Mouse (Mus musculus) spleen, adult 18-20 months (tissue): ENCODE results near the gene Cfap221.

Experiments used
- DNase-seq, 2 experiments: peaks; one replicate each; pipeline ENCODE4 v3.0.0; 2022; ENCODE audit warnings: mixed read lengths in 2 of 2

The Cfap221 gene

GRCm38 (mm10) chr1:119996798-119997581 lies at the start of gene Cfap221:
Cfap221 (minus strand) TSS chr1:119997234.
- peak in 1 of 2 experiments; percentile 5 for DNase-seq

DNA sequence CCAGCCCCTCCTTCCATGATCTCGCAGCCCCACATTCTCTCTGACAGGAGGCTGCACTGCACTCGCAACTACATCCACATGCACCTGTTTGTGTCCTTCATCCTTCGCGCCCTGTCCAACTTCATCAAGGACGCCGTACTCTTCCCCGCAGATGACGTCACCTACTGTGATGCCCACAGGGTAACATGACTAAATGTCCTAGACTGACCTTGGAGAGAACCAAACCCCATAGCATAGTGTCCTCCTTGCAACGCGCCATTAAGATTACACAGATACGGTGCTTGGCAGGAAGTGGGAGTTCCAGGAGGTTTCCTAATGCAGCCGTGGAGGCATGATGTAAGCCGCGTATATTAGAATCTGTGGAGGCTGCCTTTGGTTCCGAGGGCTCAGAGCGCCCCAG lies 47.5 kb upstream of the Cfap221 start:
- no peak for DNase-seq

- DNase-seq = no peak
Measured at GRCm38 (mm10) chr1:120042421-120042820, 45.4 kb upstream of the Cfap221 start.

- no peak for DNase-seq
Measured at GRCm38 (mm10) chr1:120038594-120038993, 41.6 kb upstream of the Cfap221 start.

DNA sequence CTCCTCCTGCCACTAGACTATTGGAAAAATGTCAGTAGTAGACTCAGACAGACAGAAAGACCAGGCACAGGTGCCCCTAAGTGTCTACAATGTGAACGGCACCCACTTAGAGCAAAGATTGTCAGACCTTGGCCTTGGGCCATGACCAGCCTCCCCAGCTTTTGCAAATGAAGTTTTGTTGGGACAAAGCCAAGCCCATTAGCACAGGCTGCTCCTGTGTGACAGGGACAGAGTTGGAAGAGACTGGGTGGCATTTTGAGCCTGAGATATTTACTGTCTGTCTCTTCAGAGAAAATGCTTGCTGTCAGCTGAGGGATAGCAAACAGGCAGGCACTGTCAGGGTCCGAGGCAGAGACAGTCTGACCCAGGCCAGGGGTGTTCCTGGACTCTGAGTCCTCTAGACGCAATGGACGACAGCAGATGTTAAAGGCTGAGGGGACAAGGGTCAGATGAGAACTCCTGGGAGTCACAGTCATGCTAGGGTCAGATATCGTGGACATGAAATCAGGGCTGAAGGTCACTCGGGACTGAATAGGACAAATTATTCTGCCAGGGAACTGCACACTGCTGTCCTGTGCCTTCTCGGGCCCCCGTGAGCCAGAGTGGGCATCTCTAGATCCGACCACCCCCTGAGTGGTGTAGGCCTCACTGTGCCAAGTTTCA lies 40.1 kb upstream of the Cfap221 start:
- no peak for DNase-seq

- no peak for DNase-seq
Measured at GRCm38 (mm10) chr1:120035456-120036034, 38.5 kb upstream of the Cfap221 start.

DNA sequence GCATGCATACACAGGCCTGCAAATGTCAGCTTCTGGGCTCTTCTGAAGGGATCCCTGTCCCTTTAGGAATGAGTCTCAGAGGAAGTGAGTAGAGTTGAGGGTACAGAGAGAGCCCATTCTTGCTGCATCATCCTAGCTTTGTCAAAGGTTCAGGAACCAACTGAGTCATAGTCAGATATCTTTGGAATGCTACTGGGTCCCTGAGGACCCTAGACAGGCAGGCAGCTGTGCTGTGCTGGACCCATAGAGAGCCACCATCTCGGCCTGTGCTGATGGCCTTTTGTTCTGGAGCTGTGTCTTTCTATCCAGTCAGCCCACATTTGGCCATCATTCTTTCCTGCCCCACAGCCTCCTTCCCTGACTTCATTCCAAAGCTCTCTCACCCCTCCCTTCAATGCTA lies 37.8 kb upstream of the Cfap221 start:
- no peak for DNase-seq

DNA sequence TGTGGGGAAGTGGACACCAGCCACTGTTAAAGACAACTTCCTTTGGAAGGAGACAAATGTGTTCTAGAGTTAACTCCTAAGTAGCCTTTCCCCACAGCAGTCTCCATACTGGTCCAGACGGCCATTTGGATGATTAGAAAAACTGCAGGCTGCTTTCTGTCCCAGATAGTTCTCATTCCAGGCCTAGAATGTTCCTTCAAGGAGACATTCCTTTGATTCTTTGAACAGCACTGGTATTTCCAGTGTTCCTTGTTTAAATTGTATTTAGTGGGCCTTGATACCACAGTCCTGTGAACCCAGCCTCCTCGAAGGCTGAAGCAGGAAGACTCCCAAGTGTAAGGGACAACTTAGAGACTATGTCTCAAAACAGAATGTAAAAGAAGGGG lies 36.4 kb upstream of the Cfap221 start:
- no peak for DNase-seq

DNA sequence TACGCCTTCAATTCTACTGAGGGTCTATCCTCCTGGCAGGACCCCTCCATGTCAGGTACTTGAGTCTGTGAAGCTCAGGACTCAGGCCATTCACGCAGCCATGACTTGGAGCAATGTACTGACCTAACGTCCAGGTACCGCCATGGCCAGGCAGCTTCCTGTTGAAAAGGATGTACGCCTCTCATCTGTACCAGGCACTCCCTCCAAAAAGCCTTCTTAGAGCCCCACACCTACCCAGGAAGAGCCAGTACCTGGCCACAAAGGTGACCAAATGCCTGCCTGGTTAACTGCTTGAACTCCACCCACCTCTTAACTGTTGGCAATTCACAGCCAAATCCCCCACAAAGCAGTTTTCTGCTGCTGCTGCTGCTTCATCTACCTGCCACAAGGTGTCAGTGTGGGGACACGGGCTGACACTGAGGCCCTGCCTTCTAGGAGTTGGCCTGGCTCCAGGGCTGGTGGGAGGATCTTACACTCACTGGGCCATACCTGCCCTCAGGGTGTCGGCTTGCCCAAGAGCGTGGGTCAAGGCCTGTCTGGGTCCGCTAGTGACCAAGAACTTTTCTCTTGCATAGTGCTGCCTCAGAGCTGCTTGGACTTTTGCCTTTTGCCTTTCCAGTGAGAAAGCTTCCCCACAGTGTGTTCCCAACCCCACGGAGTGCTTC lies 35.9 kb upstream of the Cfap221 start:
- peak; percentile 25 to 46 for DNase-seq

DNA sequence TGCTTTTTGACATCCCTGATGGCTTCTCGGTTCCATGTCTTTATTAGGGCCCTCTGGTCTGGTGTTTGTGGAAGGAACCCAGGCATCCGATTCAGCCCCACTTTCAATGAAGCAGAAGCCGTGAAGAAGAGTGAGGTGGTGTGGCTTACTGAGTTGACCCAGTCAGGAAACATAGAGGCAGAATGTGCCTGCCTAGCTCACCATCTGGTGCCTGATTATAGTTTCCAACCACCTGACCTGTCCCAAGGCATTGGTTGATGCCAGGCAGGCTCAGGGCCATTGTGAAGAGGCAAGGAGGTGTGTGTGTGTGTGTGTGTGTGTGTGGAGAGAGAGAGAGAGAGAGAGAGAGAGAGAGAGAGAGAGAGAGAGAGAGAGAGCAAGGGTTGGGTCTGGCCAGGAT lies 33.4 kb upstream of the Cfap221 start:
- DNase-seq = no peak

DNA sequence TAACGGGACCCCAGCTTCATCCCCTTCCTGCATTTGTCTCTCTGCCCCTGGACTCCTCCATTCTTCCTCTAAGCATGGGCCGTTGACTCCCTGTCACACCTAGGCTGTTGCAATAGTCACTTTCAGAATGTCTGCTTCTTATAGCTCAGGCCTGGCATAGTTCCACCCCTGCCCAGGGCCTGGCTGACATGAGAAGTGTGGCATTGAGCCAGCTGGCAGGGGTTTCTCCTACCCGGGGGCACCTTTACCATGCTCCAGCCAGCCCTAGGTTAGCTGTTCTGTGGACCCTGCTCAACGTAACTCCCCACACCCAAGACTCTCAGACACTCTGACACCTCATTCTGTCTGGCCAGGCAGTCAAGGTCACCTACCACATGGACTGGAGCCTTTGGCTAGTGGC lies 30.7 kb upstream of the Cfap221 start:
- no peak for DNase-seq

DNA sequence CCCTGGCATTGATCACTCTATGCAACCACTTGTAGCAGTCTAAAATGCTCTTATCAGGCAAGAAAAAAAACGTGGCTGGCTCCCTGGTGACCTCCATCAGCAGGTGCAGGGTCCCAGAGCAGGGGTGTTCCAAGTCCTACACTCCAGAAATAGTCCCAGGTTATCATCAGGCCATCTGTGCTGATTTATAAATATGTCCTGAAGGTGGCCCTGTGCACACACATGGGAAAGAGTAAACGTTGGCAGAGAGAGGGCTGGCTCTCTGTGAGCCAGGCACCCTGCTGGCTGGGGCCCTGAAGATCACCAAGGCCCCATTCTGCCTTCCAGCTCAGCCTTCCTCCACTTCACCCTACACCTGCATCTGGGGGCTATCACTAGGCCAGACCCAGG lies 28.0 kb upstream of the Cfap221 start:
- DNase-seq = no peak

GRCm38 (mm10) chr1:120024331-120025049 lies 27.5 kb upstream of the Cfap221 start:
- DNase-seq = no peak

DNA sequence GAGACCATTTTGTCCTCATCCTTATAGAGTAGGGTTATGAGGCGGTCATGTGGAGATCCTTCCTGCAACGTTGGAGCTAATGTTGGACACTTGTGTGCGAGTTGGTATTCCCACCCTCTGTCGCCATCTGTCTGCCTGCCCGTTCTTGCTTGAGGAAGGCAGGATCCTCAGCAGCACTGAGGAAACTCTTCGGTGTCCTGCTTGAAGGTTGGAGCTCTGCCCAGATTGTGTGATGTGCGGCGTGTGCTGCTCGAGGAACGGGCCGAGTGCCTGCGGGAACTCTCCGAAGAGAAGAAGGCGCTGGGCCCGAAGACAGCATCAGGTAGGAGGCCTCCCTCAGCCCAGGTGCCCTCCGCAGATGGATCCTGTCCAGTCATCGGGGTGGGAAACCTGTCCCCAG lies 24.9 kb upstream of the Cfap221 start:
- no peak for DNase-seq

DNA sequence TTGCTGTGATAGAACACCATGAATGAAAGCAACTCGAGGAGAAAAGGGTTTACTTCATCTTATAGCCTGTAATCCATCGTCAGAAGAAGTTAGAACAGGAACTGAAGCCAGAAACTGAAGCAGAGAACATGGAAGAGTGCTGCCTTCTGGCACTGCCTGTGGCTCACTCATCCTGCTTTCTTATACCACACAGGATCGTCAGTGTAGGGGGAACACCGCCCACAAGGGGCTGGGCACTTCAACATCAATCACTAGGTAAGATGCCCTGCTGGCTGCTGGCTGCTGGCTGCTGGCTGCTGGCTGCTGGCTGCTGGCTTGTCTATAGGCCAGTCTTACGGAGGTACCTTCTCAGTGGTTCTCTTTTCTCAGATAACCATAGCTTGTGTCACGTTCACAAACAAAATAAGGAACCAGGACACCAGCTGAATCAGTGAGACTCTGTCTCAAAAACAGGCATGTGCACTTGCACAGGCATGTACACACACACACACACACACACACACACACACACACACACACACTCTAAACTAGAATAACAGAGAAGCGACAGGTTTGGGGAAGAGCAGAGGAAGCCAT lies 23.4 kb upstream of the Cfap221 start:
- no peak for DNase-seq

DNA sequence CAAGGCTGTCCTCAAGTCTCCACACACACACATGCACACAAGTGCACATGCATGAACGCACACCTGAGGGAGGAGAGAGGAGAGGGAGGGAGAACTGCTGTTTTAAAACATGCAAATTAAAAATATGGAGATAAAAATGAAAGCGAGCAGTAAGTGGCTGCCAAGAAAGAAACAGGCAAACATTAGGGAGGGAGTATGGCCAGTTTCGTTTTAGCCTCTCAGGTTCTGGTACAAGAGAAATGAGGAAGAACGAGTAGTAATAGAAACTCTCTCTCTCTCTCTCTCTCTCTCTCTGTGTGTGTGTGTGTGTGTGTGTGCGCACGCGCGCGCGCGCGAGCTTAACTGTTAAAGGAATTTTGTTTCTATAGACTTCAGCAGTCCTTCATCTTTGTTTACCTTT lies 22.4 kb upstream of the Cfap221 start:
- no peak for DNase-seq

DNA sequence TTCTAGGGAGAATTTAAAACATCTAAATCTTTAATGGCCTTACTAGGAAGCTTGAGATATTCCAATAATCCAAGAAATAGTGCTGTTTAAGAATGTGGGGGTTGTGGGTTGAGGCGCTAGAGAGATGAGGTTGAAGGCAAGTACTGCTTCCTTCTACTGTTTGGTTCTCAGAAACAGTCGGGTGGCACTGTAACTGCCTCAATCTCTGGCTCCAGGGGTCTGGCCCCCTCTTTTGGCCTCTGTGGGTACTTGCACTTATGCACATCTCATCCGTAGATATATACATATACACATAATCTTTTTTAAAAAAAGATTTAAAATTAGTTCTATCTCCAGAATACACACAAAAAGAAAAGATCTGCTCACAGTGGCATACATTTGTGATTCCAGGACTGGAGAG lies 21.9 kb upstream of the Cfap221 start:
- no peak for DNase-seq

- no peak for DNase-seq
Measured at GRCm38 (mm10) chr1:120016240-120016639, 19.2 kb upstream of the Cfap221 start.

GRCm38 (mm10) chr1:120013111-120013510 lies 16.1 kb upstream of the Cfap221 start:
- DNase-seq = peak in 1 of 2 experiments; percentile 43

GRCm38 (mm10) chr1:120012638-120013037 lies 15.6 kb upstream of the Cfap221 start:
- DNase-seq = no peak

GRCm38 (mm10) chr1:120007851-120008588 lies 11.0 kb upstream of the Cfap221 start:
- DNase-seq = no peak
